Mouse (Mus musculus) spleen, embryonic (tissue): ENCODE results near the gene B4galnt2.

Experiments
- CTCF ChIA-PET: fragments of 350-600 bp; sonication (Branson Sonifier 250); formaldehyde crosslinking; loops from one replicate; lab custom pipeline; 2022; lab: Charles Lee

The B4galnt2 gene

GRCm38 (mm10) chr11:95842074-95842681 lies 72.5 kb downstream of the B4galnt2 start, which contains the start of gene Abi3:
Gene Abi3, minus strand, starts transcription at chr11:95842476.
- CTCF ChIA-PET = interaction anchor here (1.0 kb wide), 1 partner anchor 14 kb away, joined by 8 read pairs; no protein-coding TSS in a partner anchor

GRCm38 (mm10) chr11:95841498-95841830 lies 73.2 kb downstream of the B4galnt2 start:
- CTCF ChIA-PET = interaction anchor here (0.6 kb wide), 1 partner anchor 14 kb away, joined by 5 read pairs; no protein-coding TSS in a partner anchor

- CTCF ChIA-PET = interaction anchor here (0.6 to 1.6 kb wide), 3 partner anchors 12 to 13 kb away, joined by 4 to 5 read pairs (median 4); no protein-coding TSS in a partner anchor
These were observed 73.8 kb downstream of the B4galnt2 start for GRCm38 (mm10) chr11:95840694-95841497.

- CTCF ChIA-PET = interaction anchor here (0.6 to 1.6 kb wide), 3 partner anchors 10 to 22 kb away, joined by 3 to 4 read pairs (median 4); no protein-coding TSS in a partner anchor
These were observed 75.5 kb downstream of the B4galnt2 start for GRCm38 (mm10) chr11:95838999-95839868.

- CTCF ChIA-PET = interaction anchor here (0.7 kb wide), 1 partner anchor 15 kb away, joined by 4 read pairs; no protein-coding TSS in a partner anchor
These were observed 76.1 kb downstream of the B4galnt2 start for GRCm38 (mm10) chr11:95838598-95838997.

- CTCF ChIA-PET = interaction anchor here (1.2 kb wide), 1 partner anchor 25 kb away, joined by 3 read pairs; no protein-coding TSS in a partner anchor
These were observed 77.6 kb downstream of the B4galnt2 start, which contains the start of gene Gngt2 for GRCm38 (mm10) chr11:95837059-95837458. Gene Gngt2, plus strand, starts transcription at chr11:95837216.

GRCm38 (mm10) chr11:95836433-95836832 lies 78.3 kb downstream of the B4galnt2 start:
- CTCF ChIA-PET = interaction anchor here (1.1 kb wide), 1 partner anchor 8 kb away, joined by 3 read pairs; no protein-coding TSS in a partner anchor

- CTCF ChIA-PET = interaction anchor here (0.7 to 1.1 kb wide), 2 partner anchors 9 to 224 kb away, joined by 3 read pairs; no protein-coding TSS in a partner anchor
These were observed 78.9 kb downstream of the B4galnt2 start for GRCm38 (mm10) chr11:95835832-95836231.

GRCm38 (mm10) chr11:95834742-95835710 lies 79.7 kb downstream of the B4galnt2 start:
- CTCF ChIA-PET = interaction anchor here (0.6 to 1.7 kb wide), 7 partner anchors 10 to 242 kb away, joined by 3 to 8 read pairs (median 3); no protein-coding TSS in a partner anchor

GRCm38 (mm10) chr11:95834143-95834667 lies 80.5 kb downstream of the B4galnt2 start:
- CTCF ChIA-PET = interaction anchor here (0.6 to 1.7 kb wide), 4 partner anchors 9 to 243 kb away, joined by 3 to 8 read pairs (median 4); no protein-coding TSS in a partner anchor

GRCm38 (mm10) chr11:95833631-95834142 lies 81.0 kb downstream of the B4galnt2 start:
- CTCF ChIA-PET = interaction anchor here (0.8 to 1.7 kb wide), 3 partner anchors 10 to 35 kb away, joined by 3 to 8 read pairs (median 6); no protein-coding TSS in a partner anchor

- CTCF ChIA-PET = interaction anchor here (0.5 to 1.7 kb wide), 3 partner anchors 10 to 47 kb away, joined by 3 to 6 read pairs (median 3); no protein-coding TSS in a partner anchor
These were observed 81.6 kb downstream of the B4galnt2 start for GRCm38 (mm10) chr11:95833006-95833570.

- CTCF ChIA-PET = interaction anchor here (0.5 kb wide), 1 partner anchor 47 kb away, joined by 3 read pairs; no protein-coding TSS in a partner anchor
These were observed 82.3 kb downstream of the B4galnt2 start for GRCm38 (mm10) chr11:95832129-95833005.

GRCm38 (mm10) chr11:95831641-95832040 lies 83.0 kb downstream of the B4galnt2 start:
- CTCF ChIA-PET = no interaction called here

GRCm38 (mm10) chr11:95831276-95831619 lies 83.4 kb downstream of the B4galnt2 start:
- CTCF ChIA-PET = no interaction called here

- CTCF ChIA-PET = interaction anchor here (0.7 kb wide), 1 partner anchor 150 kb away, joined by 3 read pairs; no protein-coding TSS in a partner anchor
These were observed 84.0 kb downstream of the B4galnt2 start for GRCm38 (mm10) chr11:95830411-95831275.
